Mouse (Mus musculus): Measurements from ENCODE around the gene Epb41l3. TPM values are rescaled to one million over a fixed set of nuclear protein-coding genes. Genes with fewer than 3 reads are reported as not detected.

Epb41l3 gene
- total and polyA plus RNA-seq, 2 experiments from 2014 or later, result 41.9 to 53.7 TPM

GRCm38 (mm10) chr17:69097955-69098354, 22.5 kb downstream of the Epb41l3 start:
- H3K4me1 ChIP-seq (ENCODE audit: control insufficient read depth, insufficient read depth), result no peaks in the 10 kb centered on the region
- no peaks in the 10 kb centered on the region for H3K9me3 ChIP-seq (replicated peaks; ENCODE audit: control insufficient read depth, low read length)
- no peak overlapping the region for H3K9ac ChIP-seq (replicated peaks; ENCODE audit: low read depth, low read length)
- H3K36me3 ChIP-seq (replicated peaks; ENCODE audit: control insufficient read depth, insufficient read depth, low read length), result no peaks in the 10 kb centered on the region
- no peak overlapping the region for H3K4me2 ChIP-seq (ENCODE audit: low read depth, low read length)
- DNase-seq (ENCODE audit: low spot score) (no peak), ATAC-seq (ENCODE audit: insufficient read depth, low read depth) (no peak)
- no peaks in the 10 kb centered on the region for H3K27me3 ChIP-seq (ENCODE audit: control insufficient read depth, insufficient read depth, low read length)
- WGBS, result 33% methylated on average over 7 of the region's 7 CpGs
- H3K27ac ChIP-seq (ENCODE audit: low read depth), result no peak overlapping the region
- H3K4me3 ChIP-seq (ENCODE audit: low read depth, low read length), result no peak overlapping the region
- no peak for TF ChIP-seq EP300 (IDR thresholded peaks at IDR 0.05; ENCODE audit: low read depth)
- TF ChIP-seq CTCF (IDR thresholded peaks at IDR 0.05; ENCODE audit: low read depth), result no peak

DNA sequence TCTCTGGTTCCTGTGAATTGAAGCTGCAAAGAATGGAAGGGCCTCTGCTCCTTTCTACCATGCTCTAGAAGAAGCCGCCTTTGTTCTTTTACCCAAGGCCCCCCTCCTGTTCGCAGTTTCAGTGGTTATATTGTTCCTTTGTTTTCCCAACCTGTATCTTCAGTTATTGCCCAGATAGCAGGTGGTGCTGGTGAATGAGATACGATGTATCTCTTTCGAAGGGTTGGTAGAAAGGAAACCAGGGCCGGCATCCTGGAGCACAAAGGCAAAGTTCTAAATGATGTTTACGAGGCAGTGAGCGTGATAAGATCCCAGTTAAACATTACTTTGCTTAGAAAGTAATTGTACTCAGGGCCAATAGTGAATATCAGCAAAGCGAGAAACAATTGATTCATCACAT, 27.8 kb downstream of the Epb41l3 start:
- 70% methylated on average over 8 of the region's 8 CpGs for WGBS
- no peak for ATAC-seq (ENCODE audit: insufficient read depth, low read depth)
- no peak overlapping the region for H3K27ac ChIP-seq (ENCODE audit: low read depth)
- no peak overlapping the region for H3K4me3 ChIP-seq (ENCODE audit: low read depth, low read length)
- H3K4me2 ChIP-seq (ENCODE audit: low read depth, low read length), result no peak overlapping the region
- no peak overlapping the region for H3K9ac ChIP-seq (replicated peaks; ENCODE audit: low read depth, low read length)
- H3K9me3 ChIP-seq (replicated peaks; ENCODE audit: control insufficient read depth, low read length), result no peaks in the 10 kb centered on the region
- TF ChIP-seq EP300 (IDR thresholded peaks at IDR 0.05; ENCODE audit: low read depth) (no peak), CTCF (IDR thresholded peaks at IDR 0.05; ENCODE audit: low read depth) (no peak)
- no peaks in the 10 kb centered on the region for H3K27me3 ChIP-seq (ENCODE audit: control insufficient read depth, insufficient read depth, low read length)
- no peak for DNase-seq (ENCODE audit: low spot score)
- H3K36me3 ChIP-seq (replicated peaks; ENCODE audit: control insufficient read depth, insufficient read depth, low read length), result no peaks in the 10 kb centered on the region
- peaks cover 10% of the 10 kb centered on the region; the same call in 1 of the 2 replicates for H3K4me1 ChIP-seq (ENCODE audit: control insufficient read depth, insufficient read depth)

DNA sequence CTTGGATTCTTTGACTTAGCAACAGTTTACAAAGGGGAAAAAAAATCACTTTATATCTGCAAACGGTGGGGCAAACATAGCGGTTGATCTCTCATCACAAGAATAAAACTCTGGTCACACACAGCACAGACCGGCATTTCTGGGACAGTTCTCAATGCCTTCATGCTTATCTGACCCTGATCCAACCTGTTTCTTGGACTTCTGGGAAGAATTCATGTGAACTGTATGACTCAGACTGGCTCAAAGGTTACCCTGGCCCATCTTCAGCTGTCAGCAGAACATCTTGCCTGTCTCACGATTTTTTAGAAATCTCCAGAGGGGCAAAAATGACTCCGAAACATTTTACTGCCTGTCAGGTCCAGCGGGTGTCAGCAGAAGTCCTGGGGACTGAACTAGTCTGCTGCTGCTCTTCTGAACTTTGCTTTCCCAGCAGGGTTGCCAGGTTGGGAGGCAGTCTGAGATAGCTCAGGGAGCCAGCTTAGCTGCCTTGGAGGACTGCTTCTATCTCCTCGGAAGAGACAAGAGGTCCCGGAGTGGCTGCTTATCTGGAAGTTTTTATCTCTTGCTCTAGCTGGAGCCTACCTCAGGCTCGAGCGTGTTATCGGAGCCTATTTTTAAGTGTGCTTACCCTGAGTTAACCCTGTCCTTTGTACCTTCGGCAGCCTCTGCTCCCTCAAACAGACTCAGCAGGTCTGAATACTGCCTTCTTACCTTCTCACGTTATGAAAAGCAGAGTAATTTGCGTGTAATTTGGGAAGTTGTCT, 29.7 kb downstream of the Epb41l3 start:
- Histone ChIP-seq H3K36me3 (replicated peaks; ENCODE audit: control insufficient read depth, insufficient read depth, low read length) (no peaks in the 10 kb centered on the region), H3K4me1 (ENCODE audit: control insufficient read depth, insufficient read depth) (peaks cover 10% of the 10 kb centered on the region; the same call in 1 of the 2 replicates), H3K4me2 (ENCODE audit: low read depth, low read length) (peak overlapping the region; percentile 60), H3K9ac (replicated peaks; ENCODE audit: low read depth, low read length) (no peak overlapping the region), H3K9me3 (replicated peaks; ENCODE audit: control insufficient read depth, low read length) (no peaks in the 10 kb centered on the region), H3K27ac (ENCODE audit: low read depth) (no peak overlapping the region), H3K27me3 (ENCODE audit: control insufficient read depth, insufficient read depth, low read length) (no peaks in the 10 kb centered on the region), H3K4me3 (ENCODE audit: low read depth, low read length) (peak overlapping the region; percentile 35)
- 14% methylated on average over 14 of the region's 14 CpGs for WGBS
- DNase-seq (ENCODE audit: low spot score) (peak; percentile 27), ATAC-seq (ENCODE audit: insufficient read depth, low read depth) (peak; percentile 47; the same call in 1 of the 2 replicates)
- no peak for TF ChIP-seq CTCF (IDR thresholded peaks at IDR 0.05; ENCODE audit: low read depth)
- TF ChIP-seq EP300 (IDR thresholded peaks at IDR 0.05; ENCODE audit: low read depth), result no peak

DNA sequence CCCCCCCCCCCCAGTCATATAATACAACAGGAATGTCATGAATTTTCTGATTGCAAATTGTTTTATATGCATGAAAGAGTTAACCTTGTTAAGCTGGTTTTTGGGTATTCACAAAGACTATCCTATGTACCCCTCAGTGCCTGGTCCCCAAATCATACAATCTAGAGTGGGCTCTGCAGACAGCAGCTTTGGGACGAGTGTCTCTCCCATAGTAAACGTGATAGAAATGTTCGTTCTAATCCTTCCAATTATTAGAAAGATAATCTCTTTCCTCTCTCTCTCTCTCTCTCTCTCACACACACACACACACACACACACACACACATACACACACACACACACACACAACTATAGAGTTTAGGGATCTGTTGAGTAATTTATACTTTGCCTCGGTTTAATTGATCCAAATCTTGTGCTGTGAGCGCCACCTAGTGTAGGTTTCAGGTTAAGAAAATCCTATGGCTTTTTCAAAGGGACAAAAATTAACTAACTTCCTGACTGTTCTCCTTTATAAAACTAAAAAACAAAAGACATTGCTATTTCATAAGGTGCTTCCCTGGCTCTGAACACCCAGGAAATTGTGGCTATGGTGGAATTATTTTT, 30.4 kb downstream of the Epb41l3 start:
- TF ChIP-seq CTCF (IDR thresholded peaks at IDR 0.05; ENCODE audit: low read depth) (peak; percentile 73), EP300 (IDR thresholded peaks at IDR 0.05; ENCODE audit: low read depth) (no peak)
- H3K9ac ChIP-seq (replicated peaks; ENCODE audit: low read depth, low read length), result no peak overlapping the region
- H3K27me3 ChIP-seq (ENCODE audit: control insufficient read depth, insufficient read depth, low read length), result no peaks in the 10 kb centered on the region
- ATAC-seq (ENCODE audit: insufficient read depth, low read depth) (peak; percentile 36; the same call in 1 of the 2 replicates), DNase-seq (ENCODE audit: low spot score) (peak; percentile 30)
- H3K27ac ChIP-seq (ENCODE audit: low read depth), result no peak overlapping the region
- H3K9me3 ChIP-seq (replicated peaks; ENCODE audit: control insufficient read depth, low read length), result no peaks in the 10 kb centered on the region
- peak overlapping the region; percentile 35 for H3K4me3 ChIP-seq (ENCODE audit: low read depth, low read length)
- H3K4me2 ChIP-seq (ENCODE audit: low read depth, low read length), result peak overlapping the region; percentile 60
- H3K4me1 ChIP-seq (ENCODE audit: control insufficient read depth, insufficient read depth), result peaks cover 10% of the 10 kb centered on the region; the same call in 1 of the 2 replicates
- WGBS, result 8% methylated on average over 5 of the region's 5 CpGs
- H3K36me3 ChIP-seq (replicated peaks; ENCODE audit: control insufficient read depth, insufficient read depth, low read length), result no peaks in the 10 kb centered on the region

- TF ChIP-seq EP300 (IDR thresholded peaks at IDR 0.05; ENCODE audit: low read depth) (no peak), CTCF (IDR thresholded peaks at IDR 0.05; ENCODE audit: low read depth) (peak; percentile 33)
- Histone ChIP-seq H3K4me1 (ENCODE audit: control insufficient read depth, insufficient read depth) (peaks cover 10% of the 10 kb centered on the region; the same call in 1 of the 2 replicates), H3K36me3 (replicated peaks; ENCODE audit: control insufficient read depth, insufficient read depth, low read length) (no peaks in the 10 kb centered on the region), H3K4me3 (ENCODE audit: low read depth, low read length) (no peak overlapping the region), H3K4me2 (ENCODE audit: low read depth, low read length) (no peak overlapping the region), H3K9ac (replicated peaks; ENCODE audit: low read depth, low read length) (no peak overlapping the region), H3K27me3 (ENCODE audit: control insufficient read depth, insufficient read depth, low read length) (no peaks in the 10 kb centered on the region), H3K9me3 (replicated peaks; ENCODE audit: control insufficient read depth, low read length) (no peaks in the 10 kb centered on the region), H3K27ac (ENCODE audit: low read depth) (no peak overlapping the region)
- WGBS, result 60% methylated on average over 6 of the region's 6 CpGs
- ATAC-seq (ENCODE audit: insufficient read depth, low read depth), result no peak
- no peak for DNase-seq (ENCODE audit: low spot score)
Observed at GRCm38 (mm10) chr17:69109216-69109615, 33.7 kb downstream of the Epb41l3 start.

All from heart, postnatal 0 days (tissue).